Mouse (Mus musculus) kidney, adult 2 months (tissue): ENCODE results near the gene Wbp4.

ENCODE experiments used
- CTCF ChIP-seq: fragments of 200-500 bp; conservative IDR thresholded peaks from 2 replicates; pipeline ENCODE4 v1.5.1; 2011; ENCODE audit warnings: low read depth, mild to moderate bottlenecking, control low read depth, low read length, moderate library complexity, mixed read lengths; ENCODE audit not compliant: insufficient read depth, insufficient read length
- POLR2A ChIP-seq: fragments of 200-500 bp; IDR thresholded peaks from one replicate; pipeline ENCODE4 v1.6.1; 2011; ENCODE audit warnings: low read depth, low read length, control low read depth

GRCm38 (mm10) chr14:79511521-79511920, 30.2 kb upstream of the Wbp4 start:
- TF ChIP-seq POLR2A (no peak), CTCF (no peak)
